Mouse (Mus musculus) megakaryocyte, embryonic 14.5 days (primary cell): ENCODE measurements at regions not wholly inside any gene's neighbourhood (a gene's known extent, or its start where the extent isn't known, plus 50 kb on each side); places are given as distances from the start of the nearest gene placed in this dataset.

Source experiments
- FLI1 ChIP-seq: IDR thresholded peaks from 2 replicates; pipeline ENCODE4 v1.6.1; 2012; ENCODE audit warnings: low read length, inconsistent platforms, mixed read lengths
- GATA1 ChIP-seq: IDR thresholded peaks from 3 replicates; pipeline ENCODE4 v1.6.1; 2012; ENCODE audit warnings: mixed read lengths, low read length, inconsistent platforms, borderline replicate concordance

GRCm38 (mm10) chr3:143021159-143021871, 139.5 kb upstream of the Pkn2 start:
- TF ChIP-seq GATA1 = no peak
- TF ChIP-seq FLI1 = no peak
